Mouse (Mus musculus): Measurements from ENCODE around the gene Shank2.

Shank2 gene

GRCm38 (mm10) chr7:144417644-144418343, 416.1 kb downstream of the Shank2 start:
- DNase-seq (ENCODE audit: low read depth, low spot score) = no peak

GRCm38 (mm10) chr7:144420552-144420951, 418.8 kb downstream of the Shank2 start:
- DNase-seq (ENCODE audit: low read depth, low spot score) = no peak

- no peak for DNase-seq (ENCODE audit: low read depth, low spot score)
Measured at GRCm38 (mm10) chr7:144421478-144421877, 419.8 kb downstream of the Shank2 start.

GRCm38 (mm10) chr7:144425953-144426352, 424.2 kb downstream of the Shank2 start:
- DNase-seq (ENCODE audit: low read depth, low spot score) = no peak

GRCm38 (mm10) chr7:144426594-144426993, 424.9 kb downstream of the Shank2 start:
- no peak for DNase-seq (ENCODE audit: low read depth, low spot score)

GRCm38 (mm10) chr7:144427460-144427859, 425.7 kb downstream of the Shank2 start:
- peak; percentile 11 for DNase-seq (ENCODE audit: low read depth, low spot score)

GRCm38 (mm10) chr7:144432920-144433319, 431.2 kb downstream of the Shank2 start:
- DNase-seq (ENCODE audit: low read depth, low spot score) = no peak

GRCm38 (mm10) chr7:144438811-144439210, 437.1 kb downstream of the Shank2 start:
- no peak for DNase-seq (ENCODE audit: low read depth, low spot score)

- DNase-seq (ENCODE audit: low read depth, low spot score) = no peak
Measured at GRCm38 (mm10) chr7:144441466-144441865, 439.7 kb downstream of the Shank2 start.

GRCm38 (mm10) chr7:144441976-144442375, 440.2 kb downstream of the Shank2 start:
- DNase-seq (ENCODE audit: low read depth, low spot score) = no peak

GRCm38 (mm10) chr7:144444788-144445187, 443.1 kb downstream of the Shank2 start:
- no peak for DNase-seq (ENCODE audit: low read depth, low spot score)

- DNase-seq (ENCODE audit: low read depth, low spot score) = no peak
Measured at GRCm38 (mm10) chr7:144447146-144447545, 445.4 kb downstream of the Shank2 start.

GRCm38 (mm10) chr7:144448186-144448585, 446.5 kb downstream of the Shank2 start:
- DNase-seq (ENCODE audit: low read depth, low spot score) = no peak

- DNase-seq (ENCODE audit: low read depth, low spot score) = no peak
Measured at GRCm38 (mm10) chr7:144449637-144450570, 448.2 kb downstream of the Shank2 start.

- DNase-seq (ENCODE audit: low read depth, low spot score) = no peak
Measured at GRCm38 (mm10) chr7:144450661-144451060, 448.9 kb downstream of the Shank2 start.

GRCm38 (mm10) chr7:144458881-144459280, 457.2 kb downstream of the Shank2 start:
- no peak for DNase-seq (ENCODE audit: low read depth, low spot score)

GRCm38 (mm10) chr7:144461246-144461902, 459.6 kb downstream of the Shank2 start:
- DNase-seq (ENCODE audit: low read depth, low spot score) = no peak

- no peak for DNase-seq (ENCODE audit: low read depth, low spot score)
Measured at GRCm38 (mm10) chr7:144462577-144462976, 460.8 kb downstream of the Shank2 start.

- DNase-seq (ENCODE audit: low read depth, low spot score) = no peak
Measured at GRCm38 (mm10) chr7:144468741-144469140, 467.0 kb downstream of the Shank2 start.

- no peak for DNase-seq (ENCODE audit: low read depth, low spot score)
Measured at GRCm38 (mm10) chr7:144469181-144469641, 467.5 kb downstream of the Shank2 start.

- DNase-seq (ENCODE audit: low read depth, low spot score) = no peak
Measured at GRCm38 (mm10) chr7:144469908-144470544, 468.3 kb downstream of the Shank2 start.
